Mouse (Mus musculus) hindbrain, embryonic 16.5 days (tissue): ENCODE measurements around the gene Cadm2. TPM values are rescaled to one million over a fixed set of nuclear protein-coding genes. Genes with fewer than 3 reads are reported as not detected.
A peak's percentile ranks its signal among the peaks of the same experiment; 100 is the strongest.

Experiments used
- ATAC-seq: fragments of 200-750 bp; cut with Nextera tagmentation; 2 replicates; pipeline ENCODE4 v1.8.0; 2017; ENCODE audit warnings: moderate TSS enrichment, moderate library complexity
- H3K27ac ChIP-seq: fragments of 300-500 bp; sonication (generic); 2 replicates; pipeline ENCODE4 v1.5.1; 2014; ENCODE audit warnings: low read depth, mild to moderate bottlenecking, control low read depth, low read length, moderate library complexity
- H3K27me3 ChIP-seq: fragments of 300-500 bp; sonication (generic); replicated peaks from 2 replicates; pipeline ENCODE4 v1.6.1; 2014; ENCODE audit warnings: low read length; ENCODE audit not compliant: control insufficient read depth, insufficient read depth
- H3K36me3 ChIP-seq: fragments of 300-500 bp; sonication (generic); 2 replicates; pipeline ENCODE4 v1.6.1; 2014; ENCODE audit warnings: mild to moderate bottlenecking, low read length, moderate library complexity, mixed read lengths; ENCODE audit not compliant: control insufficient read depth, insufficient read depth
- H3K4me1 ChIP-seq: fragments of 300-500 bp; sonication (generic); 2 replicates; pipeline ENCODE4 v1.6.1; 2014; ENCODE audit warnings: low read depth, low read length; ENCODE audit not compliant: control insufficient read depth, insufficient read depth
- H3K4me2 ChIP-seq: fragments of 300-500 bp; sonication (generic); 2 replicates; pipeline ENCODE4 v1.6.1; 2014; ENCODE audit warnings: mild to moderate bottlenecking, low read length, control low read depth, moderate library complexity
- H3K4me3 ChIP-seq: fragments of 300-500 bp; sonication (generic); 2 replicates; pipeline ENCODE4 v1.5.1; 2014; ENCODE audit warnings: mild to moderate bottlenecking, low read length, control low read depth, moderate library complexity
- H3K9ac ChIP-seq: fragments of 300-500 bp; sonication (generic); 2 replicates; pipeline ENCODE4 v1.6.1; 2014; ENCODE audit warnings: low read depth, mild to moderate bottlenecking, control low read depth, low read length, moderate library complexity
- H3K9me3 ChIP-seq: fragments of 300-500 bp; sonication (generic); 2 replicates; pipeline ENCODE4 v1.6.1; 2014; ENCODE audit warnings: mild to moderate bottlenecking, low read length, moderate library complexity; ENCODE audit not compliant: control insufficient read depth
- WGBS: fragments of 180-500 bp; shearing (Covaris S2); extraction: QIAGEN DNeasy Blood & Tissue Kit; methylation state at CpG from one replicate; pipeline ENCODE4 v1.1.7; 2014; 5-methylcytosine and 5-hydroxymethylcytosine counted together
- polyA plus RNA-seq: library from polyadenylated mRNA; unstranded; fragments of >200 nt; fragmentation: Nextera tagmentation; extraction: Ambion mirVana; gene quantifications from 2 replicates; pipeline ENCODE4 v1.2.1, GENCODE M21; 2015

Cadm2 gene
- polyA plus RNA-seq, 1 experiment from 2014 or later, result 33.6 TPM

DNA sequence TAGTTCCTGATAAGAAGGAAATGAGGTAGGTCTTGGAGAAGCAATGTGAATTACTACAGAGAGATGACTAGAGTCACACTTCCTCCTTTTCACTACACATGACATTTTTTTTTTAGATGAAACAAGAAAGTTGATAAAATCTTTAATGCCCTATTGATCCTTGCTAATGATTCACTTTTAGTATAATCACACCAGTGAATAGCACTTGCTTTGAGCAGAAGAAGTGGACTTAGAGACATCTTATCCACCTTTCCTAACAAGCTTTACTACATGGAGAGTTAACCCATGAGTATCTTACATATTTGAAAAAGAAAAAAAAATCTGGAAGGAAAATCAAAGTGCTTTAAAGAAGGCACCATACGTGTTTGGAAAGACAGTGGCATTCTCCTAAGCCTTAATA lies 93.7 kb downstream of the Cadm2 start:
- Histone ChIP-seq H3K27ac (no peak overlapping the region), H3K4me2 (no peak overlapping the region), H3K9ac (no peak overlapping the region), H3K27me3 (no peaks in the 10 kb centered on the region), H3K9me3 (no peaks in the 10 kb centered on the region), H3K4me3 (no peak overlapping the region), H3K4me1 (no peaks in the 10 kb centered on the region), H3K36me3 (no peaks in the 10 kb centered on the region)
- 90% methylated on average over 1 of the region's 1 CpGs for WGBS
- no peak for ATAC-seq

DNA sequence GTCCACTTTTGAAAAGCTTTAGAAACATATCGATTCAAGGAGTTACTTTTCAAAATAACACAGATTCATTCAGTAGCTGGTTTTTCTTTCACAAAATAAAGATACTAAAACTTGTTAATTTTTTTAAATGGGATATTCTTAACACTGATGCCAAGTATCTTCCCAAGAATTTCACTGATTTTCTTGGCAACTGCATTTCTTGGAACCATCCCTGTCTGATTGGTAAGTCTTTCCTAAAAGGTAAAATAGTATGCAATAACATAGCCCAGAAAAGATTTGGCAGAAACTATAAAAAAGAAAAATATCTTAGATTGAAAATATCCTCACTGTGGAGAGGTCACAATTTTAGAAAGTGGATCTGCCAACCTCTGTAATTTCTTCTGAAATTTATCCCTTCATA lies 95.8 kb downstream of the Cadm2 start:
- Histone ChIP-seq H3K36me3 (no peaks in the 10 kb centered on the region), H3K27ac (no peak overlapping the region), H3K4me1 (no peaks in the 10 kb centered on the region), H3K9ac (no peak overlapping the region), H3K4me2 (no peak overlapping the region), H3K4me3 (no peak overlapping the region), H3K9me3 (no peaks in the 10 kb centered on the region), H3K27me3 (no peaks in the 10 kb centered on the region)
- ATAC-seq, result no peak
- 93% methylated on average over 1 of the region's 1 CpGs for WGBS

GRCm38 (mm10) chr16:67518311-67518710 lies 102.4 kb downstream of the Cadm2 start:
- WGBS, result 68% methylated on average over 3 of the region's 3 CpGs
- Histone ChIP-seq H3K4me3 (no peak overlapping the region), H3K27me3 (no peaks in the 10 kb centered on the region), H3K36me3 (no peaks in the 10 kb centered on the region), H3K4me2 (no peak overlapping the region), H3K9me3 (no peaks in the 10 kb centered on the region), H3K4me1 (no peaks in the 10 kb centered on the region), H3K9ac (no peak overlapping the region), H3K27ac (no peak overlapping the region)
- no peak for ATAC-seq

DNA sequence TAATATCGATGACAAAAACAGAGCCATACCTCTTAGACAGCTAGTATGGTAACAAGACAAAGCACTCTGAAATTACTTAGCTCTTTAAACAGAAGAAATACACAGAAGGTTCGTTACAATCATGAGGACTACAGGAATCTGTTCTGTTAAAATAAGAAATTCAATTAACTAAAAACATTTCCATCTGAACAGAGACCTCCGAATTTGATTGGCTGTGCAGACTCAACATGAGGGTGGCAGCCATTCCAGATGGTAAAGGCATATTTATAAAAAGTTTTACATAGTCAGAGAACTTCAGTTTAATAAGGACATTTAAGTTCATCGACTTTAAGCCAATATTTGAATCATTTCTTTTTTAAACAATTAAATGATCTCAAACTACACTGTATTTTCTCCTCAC lies 105.2 kb downstream of the Cadm2 start:
- Histone ChIP-seq H3K9me3 (no peaks in the 10 kb centered on the region), H3K36me3 (no peaks in the 10 kb centered on the region), H3K27me3 (no peaks in the 10 kb centered on the region), H3K4me1 (no peaks in the 10 kb centered on the region), H3K27ac (no peak overlapping the region), H3K4me2 (no peak overlapping the region), H3K9ac (no peak overlapping the region), H3K4me3 (no peak overlapping the region)
- ATAC-seq, result no peak
- 82% methylated on average over 4 of the region's 4 CpGs for WGBS

DNA sequence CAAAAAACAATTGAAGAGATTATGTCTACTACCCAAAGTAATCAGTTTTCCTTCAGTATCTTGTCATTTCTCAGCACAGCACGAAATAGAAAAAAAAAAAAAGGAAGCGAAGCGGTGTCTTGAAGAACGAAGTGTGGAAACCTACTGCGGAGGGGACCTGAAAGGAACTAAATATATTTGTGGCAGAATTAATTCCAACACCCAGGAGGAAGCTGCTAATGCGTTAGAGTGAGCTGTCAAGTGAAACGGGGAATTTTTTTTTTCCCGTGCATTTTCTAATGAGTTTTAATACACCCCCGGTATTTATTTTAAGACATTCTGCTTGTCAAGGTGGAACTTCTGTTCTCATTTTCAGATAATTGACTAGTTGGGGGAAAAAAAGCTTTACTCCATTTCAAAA lies 111.6 kb downstream of the Cadm2 start:
- Histone ChIP-seq H3K36me3 (no peaks in the 10 kb centered on the region), H3K27me3 (no peaks in the 10 kb centered on the region), H3K27ac (no peak overlapping the region), H3K4me1 (no peaks in the 10 kb centered on the region), H3K4me3 (peak overlapping the region; percentile 5; the same call in 1 of the 2 replicates), H3K9me3 (no peaks in the 10 kb centered on the region), H3K4me2 (peak overlapping the region; percentile 23; the same call in 1 of the 2 replicates), H3K9ac (no peak overlapping the region)
- ATAC-seq, result no peak; the same call in 1 of the 2 replicates
- 69% methylated on average over 9 of the region's 9 CpGs for WGBS

DNA sequence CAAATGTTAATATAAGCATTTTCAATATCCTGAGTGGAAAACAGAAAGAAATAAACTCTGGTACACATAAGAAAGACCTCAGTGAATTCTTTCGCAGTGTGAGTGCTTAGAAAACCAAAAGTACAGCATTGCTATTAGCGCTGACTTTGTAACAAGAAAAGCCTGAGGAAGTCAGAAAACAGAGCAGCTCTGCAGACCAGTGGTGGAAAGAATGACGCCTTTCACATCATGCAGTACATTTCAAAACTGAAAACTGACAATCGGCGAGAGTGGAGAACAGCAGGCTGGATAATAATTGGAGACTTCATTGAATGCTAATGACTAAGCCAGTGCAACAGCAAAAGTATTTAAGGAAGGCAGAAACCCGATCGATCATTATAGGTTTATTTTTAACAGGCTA lies 138.2 kb downstream of the Cadm2 start:
- WGBS, result 65% methylated on average over 7 of the region's 7 CpGs
- no peak overlapping the region for H3K4me3 ChIP-seq
- no peak overlapping the region for H3K4me2 ChIP-seq

DNA sequence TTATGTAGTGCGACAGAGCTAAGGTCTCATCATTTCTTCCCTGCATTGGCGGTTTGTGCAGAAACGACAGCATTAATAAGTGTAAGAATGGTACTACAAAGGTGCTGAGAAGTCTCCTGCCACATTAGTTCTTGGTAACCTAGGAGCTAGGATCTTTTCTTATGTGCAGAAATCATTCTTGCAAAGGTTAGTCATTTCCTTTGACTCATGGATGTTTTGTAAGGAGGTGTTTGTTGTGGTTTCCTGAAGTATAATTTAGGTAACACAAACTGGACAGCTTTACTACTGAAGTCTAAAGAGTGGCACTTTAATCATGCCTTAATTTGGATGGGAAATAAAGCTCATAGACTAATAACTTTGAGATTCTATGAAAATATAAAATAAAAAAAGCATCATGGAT lies 153.7 kb downstream of the Cadm2 start:
- Histone ChIP-seq H3K9me3 (no peaks in the 10 kb centered on the region), H3K4me2 (no peak overlapping the region), H3K36me3 (no peaks in the 10 kb centered on the region), H3K27me3 (no peaks in the 10 kb centered on the region), H3K4me1 (no peaks in the 10 kb centered on the region), H3K4me3 (no peak overlapping the region), H3K27ac (no peak overlapping the region), H3K9ac (no peak overlapping the region)
- 83% methylated on average over 3 of the region's 3 CpGs for WGBS
- no peak for ATAC-seq

More for the DNA sequence above, 138.2 kb downstream of the Cadm2 start:
- no peak for ATAC-seq
- no peaks in the 10 kb centered on the region for H3K9me3 ChIP-seq
- no peaks in the 10 kb centered on the region for H3K27me3 ChIP-seq
- H3K9ac ChIP-seq, result no peak overlapping the region
- H3K27ac ChIP-seq, result no peak overlapping the region
- no peaks in the 10 kb centered on the region for H3K4me1 ChIP-seq
- no peaks in the 10 kb centered on the region for H3K36me3 ChIP-seq

GRCm38 (mm10) chr16:67436301-67436700 lies 184.4 kb downstream of the Cadm2 start:
- ATAC-seq, result no peak
- Histone ChIP-seq H3K36me3 (no peaks in the 10 kb centered on the region), H3K27me3 (no peaks in the 10 kb centered on the region), H3K4me2 (no peak overlapping the region), H3K4me1 (no peaks in the 10 kb centered on the region), H3K27ac (no peak overlapping the region), H3K9me3 (no peaks in the 10 kb centered on the region), H3K9ac (no peak overlapping the region), H3K4me3 (no peak overlapping the region)
- 72% methylated on average over 4 of the region's 4 CpGs for WGBS

DNA sequence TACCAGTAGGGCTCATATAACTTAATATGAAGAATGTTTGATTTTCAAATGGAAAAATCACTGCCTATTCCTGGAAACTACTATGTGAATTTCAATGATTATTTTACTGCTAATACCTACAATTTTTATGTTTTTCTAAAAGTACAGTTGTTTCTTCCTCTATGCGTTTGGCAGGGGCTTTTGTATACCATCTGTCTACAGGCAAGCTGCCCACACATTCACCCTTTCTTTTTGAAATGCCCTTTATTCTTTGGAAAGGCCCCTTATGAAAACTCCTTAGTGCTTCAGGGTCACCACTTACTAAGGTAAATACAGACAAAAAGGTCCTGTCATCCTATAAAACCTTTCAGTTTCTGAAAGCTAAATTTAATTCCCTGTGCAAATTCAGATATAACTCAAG lies 195.3 kb downstream of the Cadm2 start:
- Histone ChIP-seq H3K4me3 (no peak overlapping the region), H3K36me3 (no peaks in the 10 kb centered on the region), H3K27ac (no peak overlapping the region), H3K27me3 (no peaks in the 10 kb centered on the region), H3K4me2 (no peak overlapping the region), H3K4me1 (no peaks in the 10 kb centered on the region), H3K9me3 (no peaks in the 10 kb centered on the region), H3K9ac (no peak overlapping the region)
- 67% methylated on average over 1 of the region's 1 CpGs for WGBS
- ATAC-seq, result no peak

DNA sequence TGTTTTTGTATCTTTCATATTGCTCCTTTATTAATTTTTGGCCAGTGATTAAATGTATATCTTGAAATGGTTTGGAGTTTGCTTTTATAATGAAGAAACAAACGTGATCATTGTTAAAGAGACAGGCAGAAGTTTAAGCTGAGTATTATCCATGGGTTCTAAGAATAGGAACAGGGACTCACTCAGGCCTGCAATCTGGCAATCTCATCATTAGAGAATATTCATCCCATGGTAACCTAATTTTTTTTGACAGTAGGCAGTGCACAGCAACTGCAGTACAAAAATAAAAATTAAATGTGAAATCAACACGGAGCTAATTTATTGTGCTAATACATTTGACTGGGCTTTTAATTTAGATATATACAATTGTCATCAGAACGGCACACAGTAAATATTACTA lies 209.8 kb downstream of the Cadm2 start:
- ATAC-seq, result no peak
- H3K36me3 ChIP-seq, result no peaks in the 10 kb centered on the region
- 61% methylated on average over 3 of the region's 3 CpGs for WGBS

More for the DNA sequence above, 209.8 kb downstream of the Cadm2 start:
- Histone ChIP-seq H3K27me3 (no peaks in the 10 kb centered on the region), H3K27ac (no peak overlapping the region), H3K9ac (no peak overlapping the region), H3K9me3 (no peaks in the 10 kb centered on the region), H3K4me1 (no peaks in the 10 kb centered on the region), H3K4me2 (no peak overlapping the region), H3K4me3 (no peak overlapping the region)
